Mouse (Mus musculus) thymus, postnatal 10 days (tissue): ENCODE results near the gene Gm6356.
"Not testable (repeated sequence)": the region's sequence is repeated elsewhere in the genome, so short reads cannot be mapped to it uniquely, and the experiment has no call there.

Source experiments
- DNase-seq, 2 experiments: peaks; one replicate each; pipeline ENCODE4 v3.0.0; 2021; ENCODE audit warnings: low spot score in 2 of 2

Gene Gm6356

DNA sequence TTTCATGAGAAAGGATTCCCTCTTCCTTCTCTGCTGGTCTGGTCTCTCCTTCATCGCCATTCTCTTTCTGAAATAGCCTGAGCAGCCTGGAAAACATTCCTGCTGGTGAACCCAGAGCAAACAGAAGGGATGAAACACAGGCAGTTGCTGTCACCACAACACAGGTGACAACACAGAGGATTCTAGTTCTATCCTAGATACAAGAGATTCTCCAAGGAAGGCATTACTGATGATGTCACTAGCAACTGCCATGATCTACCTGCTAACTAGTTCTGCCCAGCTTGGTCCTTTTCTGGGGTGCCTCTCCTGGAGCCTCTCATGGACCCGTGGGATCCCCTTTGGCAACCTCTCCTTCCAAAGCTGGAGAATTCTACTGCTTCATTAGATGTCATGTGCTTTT lies at the start of gene Gm6356:
TSS of gene Gm6356 (minus strand) at position 101 of the 400 bp plus-strand sequence.
- DNase-seq: not testable (repeated sequence)
